Mouse (Mus musculus): ENCODE measurements around the gene Gm3336. TPM values are rescaled to one million over a fixed set of nuclear protein-coding genes. Genes with fewer than 3 reads are reported as not detected.

The Gm3336 gene
- polyA plus RNA-seq, 2 experiments, result 0.04 to 0.11 TPM

DNA sequence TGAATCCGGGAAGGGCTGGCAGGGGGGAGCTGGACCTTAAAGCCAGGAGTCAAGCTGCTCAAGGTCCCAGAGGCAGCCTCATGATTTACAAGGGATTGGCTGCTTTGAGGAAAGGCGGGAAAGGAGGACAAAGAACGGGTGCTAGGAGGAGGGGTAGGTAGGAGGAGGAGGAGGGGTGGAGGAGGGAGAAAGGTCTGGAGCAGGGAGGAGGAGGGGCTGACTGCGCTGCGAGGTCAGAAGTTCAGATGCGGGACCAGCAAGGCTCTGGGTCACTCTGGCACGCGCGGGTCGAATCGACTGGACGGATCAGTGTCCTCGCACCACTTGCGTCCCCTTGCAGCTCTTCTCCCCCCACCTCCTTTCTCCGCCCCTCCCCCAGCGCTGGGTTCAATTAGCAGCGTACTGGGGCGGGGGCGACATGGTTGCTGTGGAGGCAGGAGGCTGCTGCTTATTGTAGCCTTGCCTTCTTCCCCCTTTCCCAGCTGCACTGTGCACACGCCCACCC is 26.6 kb upstream of the Gm3336 start:
- Histone ChIP-seq H3K9me3 (ENCODE audit: control insufficient read depth, low read length) (no peaks in the 10 kb centered on the region), H3K27me3 (ENCODE audit: control insufficient read depth, insufficient read depth, low read length) (no peaks in the 10 kb centered on the region), H3K27ac (no peak overlapping the region), H3K36me3 (replicated peaks; ENCODE audit: control insufficient read depth, insufficient read depth, low read depth) (no peaks in the 10 kb centered on the region), H3K9ac (replicated peaks) (no peak overlapping the region; the same call in 1 of the 2 replicates), H3K4me1 (replicated peaks; ENCODE audit: control insufficient read depth in 2 of 2, insufficient read depth in 2 of 2, low read length in 1 of 2) (peaks cover 15 to 23% of the 10 kb centered on the region in 2 experiments), H3K4me2 (ENCODE audit: low read depth) (peak overlapping the region; percentile 53), H3K4me3 (ENCODE audit: insufficient read depth in 1 of 2, low read depth in 2 of 2, low read length in 2 of 2) (no peak overlapping the region)
- TF ChIP-seq CTCF (IDR thresholded peaks at IDR 0.05; ENCODE audit: low read depth) (no peak), EP300 (IDR thresholded peaks at IDR 0.05; ENCODE audit: low read depth) (no peak)
- DNase-seq (ENCODE audit: low read depth in 3 of 3, low spot score in 3 of 3) (no peak), ATAC-seq (ENCODE audit: insufficient read depth) (no peak)
- WGBS (ENCODE audit: insufficient replicate concordance), result 17% methylated on average over 20 of the region's 20 CpGs

DNA sequence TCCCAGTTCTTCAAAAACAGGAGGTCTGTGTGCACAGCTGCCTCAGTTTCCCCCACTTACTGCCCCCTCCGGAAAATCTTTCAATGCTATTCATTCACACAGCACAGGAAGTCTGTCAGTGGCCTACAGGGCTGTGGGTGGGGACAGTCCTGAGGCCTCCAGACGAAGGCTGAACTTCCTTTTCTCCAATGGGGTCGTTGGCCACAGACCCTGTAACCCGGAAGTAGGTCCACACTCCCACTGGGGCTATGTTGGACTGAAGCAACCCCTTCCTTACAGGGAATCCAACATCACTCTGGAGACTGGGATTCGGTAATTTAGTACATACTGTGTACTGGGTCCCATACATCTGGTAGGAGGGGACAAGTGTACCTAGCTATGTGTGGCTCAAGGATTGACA is 24.7 kb upstream of the Gm3336 start:
- Histone ChIP-seq H3K27me3 (ENCODE audit: control insufficient read depth, insufficient read depth, low read length) (no peaks in the 10 kb centered on the region), H3K36me3 (replicated peaks; ENCODE audit: control insufficient read depth, insufficient read depth, low read depth) (no peaks in the 10 kb centered on the region), H3K4me1 (replicated peaks; ENCODE audit: control insufficient read depth in 2 of 2, insufficient read depth in 2 of 2, low read length in 1 of 2) (peaks cover 28 to 37% of the 10 kb centered on the region in 2 experiments), H3K27ac (no peak overlapping the region), H3K9me3 (ENCODE audit: control insufficient read depth, low read length) (no peaks in the 10 kb centered on the region), H3K4me3 (ENCODE audit: insufficient read depth in 1 of 2, low read depth in 2 of 2, low read length in 2 of 2) (no peak overlapping the region), H3K4me2 (ENCODE audit: low read depth) (no peak overlapping the region), H3K9ac (replicated peaks) (no peak overlapping the region)
- WGBS (ENCODE audit: insufficient replicate concordance), result 23% methylated on average over 5 of the region's 5 CpGs
- DNase-seq (ENCODE audit: low read depth in 3 of 3, low spot score in 3 of 3) (no peak), ATAC-seq (ENCODE audit: insufficient read depth) (no peak)
- TF ChIP-seq CTCF (IDR thresholded peaks at IDR 0.05; ENCODE audit: low read depth), result no peak
- TF ChIP-seq EP300 (IDR thresholded peaks at IDR 0.05; ENCODE audit: low read depth), result no peak

DNA sequence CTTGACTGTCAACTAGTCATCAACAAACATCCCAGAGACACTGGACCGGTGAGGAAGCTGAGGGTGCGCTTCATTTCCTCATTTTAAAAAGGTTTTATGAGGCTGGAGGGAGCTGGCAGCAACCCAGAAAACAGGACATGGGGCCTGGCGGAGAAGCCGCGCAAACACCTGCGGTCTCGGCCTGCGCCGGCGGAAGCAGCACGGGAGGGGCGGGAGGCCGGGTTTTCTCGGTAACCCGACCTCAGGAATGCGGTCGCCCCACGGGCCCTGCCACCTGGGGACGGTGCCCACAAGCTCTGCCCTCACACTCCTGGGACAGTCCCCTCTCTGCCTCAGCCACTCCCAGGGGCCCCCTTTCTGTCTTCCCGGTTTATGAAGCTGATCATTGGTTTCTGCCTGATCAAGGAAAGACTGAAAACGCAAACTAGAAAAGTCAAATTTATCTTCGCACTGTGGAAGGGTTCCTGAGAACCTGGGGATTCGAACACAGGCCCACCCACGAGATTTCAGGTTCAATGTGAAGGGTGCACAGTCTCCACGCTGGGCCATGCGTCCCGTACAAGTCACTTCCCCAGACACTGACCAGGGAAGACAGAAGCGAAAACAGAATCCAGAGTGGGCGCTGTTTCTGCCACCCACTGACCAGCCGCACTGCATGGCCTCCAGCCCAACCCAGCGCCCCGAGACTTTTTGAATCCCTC is 22.9 kb upstream of the Gm3336 start:
- no peaks in the 10 kb centered on the region for H3K9me3 ChIP-seq (ENCODE audit: control insufficient read depth, low read length)
- H3K27ac ChIP-seq, result peak overlapping the region; percentile 88
- peak overlapping the region; percentile 75 for H3K4me2 ChIP-seq (ENCODE audit: low read depth)
- TF ChIP-seq CTCF (IDR thresholded peaks at IDR 0.05; ENCODE audit: low read depth) (no peak), EP300 (IDR thresholded peaks at IDR 0.05; ENCODE audit: low read depth) (no peak)
- peak overlapping the region; percentile 74 for H3K9ac ChIP-seq (replicated peaks)
- H3K4me1 ChIP-seq (replicated peaks; ENCODE audit: control insufficient read depth in 2 of 2, insufficient read depth in 2 of 2, low read length in 1 of 2), result peaks cover 28 to 37% of the 10 kb centered on the region in 2 experiments
- WGBS (ENCODE audit: insufficient replicate concordance), result 19% methylated on average over 32 of the region's 32 CpGs
- H3K36me3 ChIP-seq (replicated peaks; ENCODE audit: control insufficient read depth, insufficient read depth, low read depth), result no peaks in the 10 kb centered on the region
- H3K4me3 ChIP-seq (ENCODE audit: insufficient read depth in 1 of 2, low read depth in 2 of 2, low read length in 2 of 2), result no peak overlapping the region; a peak in 1 of 4 replicates
- DNase-seq (ENCODE audit: low read depth in 3 of 3, low spot score in 3 of 3) (no peak), ATAC-seq (ENCODE audit: insufficient read depth) (no peak)
- H3K27me3 ChIP-seq (ENCODE audit: control insufficient read depth, insufficient read depth, low read length), result no peaks in the 10 kb centered on the region

DNA sequence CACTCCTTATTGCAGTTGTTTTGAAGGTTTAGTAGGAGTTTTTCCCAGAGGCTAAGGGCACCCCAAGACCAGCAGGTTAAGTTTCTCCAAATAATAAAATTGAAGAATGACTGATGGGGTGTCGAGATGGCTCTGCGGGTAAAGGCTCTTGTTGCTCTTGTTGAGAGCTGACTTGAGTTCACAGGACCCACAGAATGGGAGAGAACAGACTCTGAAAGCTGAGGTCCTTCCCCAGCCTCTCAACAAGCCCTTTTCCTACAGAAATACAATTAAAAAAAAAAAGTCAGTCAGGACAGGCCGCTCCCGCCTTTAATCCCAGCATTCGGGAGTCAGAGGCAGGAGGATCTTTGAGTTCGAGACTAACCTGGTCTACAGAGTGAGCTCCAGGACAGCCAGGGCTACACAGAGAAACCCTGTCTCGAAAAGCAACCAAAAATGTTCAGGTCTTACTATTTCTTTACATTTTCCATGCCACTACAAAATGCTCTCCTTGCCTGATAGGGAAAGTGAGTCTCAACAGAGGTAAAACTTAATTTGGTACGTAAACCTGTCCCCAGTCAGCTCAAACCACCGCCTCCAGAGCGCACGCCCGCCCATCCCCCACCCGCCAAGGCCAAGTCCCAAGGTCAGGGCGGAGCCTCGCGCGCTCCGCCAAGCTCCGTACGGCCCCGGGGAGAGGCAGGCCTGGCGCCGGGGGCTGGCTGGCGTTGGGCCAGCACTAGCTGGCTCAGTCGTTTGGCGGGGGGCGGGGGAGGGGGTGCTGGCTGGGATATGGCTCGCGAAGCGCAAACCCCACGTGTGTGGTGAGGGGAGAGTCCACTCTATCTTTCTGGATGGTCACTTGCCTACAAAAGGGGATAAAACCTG is 22.1 kb upstream of the Gm3336 start:
- 4% methylated on average over 31 of the region's 31 CpGs for WGBS (ENCODE audit: insufficient replicate concordance)
- Histone ChIP-seq H3K4me3 (ENCODE audit: insufficient read depth in 1 of 2, low read depth in 2 of 2, low read length in 2 of 2) (peak overlapping the region; percentile 26 to 49; a peak in 3 of 4 replicates), H3K4me2 (ENCODE audit: low read depth) (peak overlapping the region; percentile 75), H3K27ac (peak overlapping the region; percentile 88), H3K36me3 (replicated peaks; ENCODE audit: control insufficient read depth, insufficient read depth, low read depth) (no peaks in the 10 kb centered on the region), H3K9me3 (ENCODE audit: control insufficient read depth, low read length) (no peaks in the 10 kb centered on the region), H3K27me3 (ENCODE audit: control insufficient read depth, insufficient read depth, low read length) (no peaks in the 10 kb centered on the region), H3K4me1 (replicated peaks; ENCODE audit: control insufficient read depth in 2 of 2, insufficient read depth in 2 of 2, low read length in 1 of 2) (peaks cover 33 to 37% of the 10 kb centered on the region in 2 experiments), H3K9ac (replicated peaks) (peak overlapping the region; percentile 74)
- ATAC-seq (ENCODE audit: insufficient read depth), result peak; percentile 30
- DNase-seq (ENCODE audit: low read depth in 3 of 3, low spot score in 3 of 3), result peak in 2 of 3 experiments; percentile 76 to 82
- TF ChIP-seq CTCF (IDR thresholded peaks at IDR 0.05; ENCODE audit: low read depth), result no peak
- TF ChIP-seq EP300 (IDR thresholded peaks at IDR 0.05; ENCODE audit: low read depth), result no peak

DNA sequence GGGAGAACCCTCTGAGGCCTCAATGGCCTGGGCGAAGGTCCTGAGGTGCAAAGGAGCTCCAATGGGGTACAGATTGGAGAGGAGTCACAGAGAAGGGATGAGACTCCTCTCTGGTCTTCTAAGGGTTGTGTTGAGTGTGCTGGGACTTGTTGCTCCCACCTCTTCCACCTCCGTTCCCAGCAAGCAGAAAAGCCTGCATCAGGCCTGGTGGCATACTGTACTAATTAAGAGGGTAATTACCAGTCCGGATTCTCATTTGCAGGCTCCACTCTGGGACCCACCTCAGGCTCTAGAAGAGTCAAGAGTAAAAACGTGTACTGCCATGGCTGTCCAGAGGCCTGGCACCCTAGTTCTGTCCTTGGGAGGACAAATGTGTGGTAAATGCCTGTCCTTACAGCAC is 21.4 kb upstream of the Gm3336 start:
- WGBS (ENCODE audit: insufficient replicate concordance), result 51% methylated on average over 4 of the region's 4 CpGs
- peak overlapping the region; percentile 75 for H3K4me2 ChIP-seq (ENCODE audit: low read depth)
- H3K27me3 ChIP-seq (ENCODE audit: control insufficient read depth, insufficient read depth, low read length), result no peaks in the 10 kb centered on the region
- no peaks in the 10 kb centered on the region for H3K36me3 ChIP-seq (replicated peaks; ENCODE audit: control insufficient read depth, insufficient read depth, low read depth)
- TF ChIP-seq CTCF (IDR thresholded peaks at IDR 0.05; ENCODE audit: low read depth) (no peak), EP300 (IDR thresholded peaks at IDR 0.05; ENCODE audit: low read depth) (no peak)
- H3K9me3 ChIP-seq (ENCODE audit: control insufficient read depth, low read length), result no peaks in the 10 kb centered on the region
- peak overlapping the region in 1 of 2 experiments; percentile 49; a peak in 2 of 4 replicates for H3K4me3 ChIP-seq (ENCODE audit: insufficient read depth in 1 of 2, low read depth in 2 of 2, low read length in 2 of 2)
- H3K4me1 ChIP-seq (replicated peaks; ENCODE audit: control insufficient read depth in 2 of 2, insufficient read depth in 2 of 2, low read length in 1 of 2), result peaks cover 33 to 39% of the 10 kb centered on the region in 2 experiments
- DNase-seq (ENCODE audit: low read depth in 3 of 3, low spot score in 3 of 3) (no peak), ATAC-seq (ENCODE audit: insufficient read depth) (no peak)
- H3K27ac ChIP-seq, result peak overlapping the region; percentile 88
- peak overlapping the region; percentile 74 for H3K9ac ChIP-seq (replicated peaks)
